Mouse (Mus musculus) cortical plate, adult 2 months (tissue): Measurements from ENCODE around the gene 6330409D20Rik.

Source experiments
- CTCF ChIP-seq: fragments of 200-500 bp; IDR thresholded peaks from 2 replicates; pipeline ENCODE4 v1.5.1; 2011; ENCODE audit warnings: mild to moderate bottlenecking, control low read depth, low read length; ENCODE audit not compliant: insufficient read depth; ENCODE audit errors: extremely low read depth
- POLR2A ChIP-seq: fragments of 200-500 bp; IDR thresholded peaks from 2 replicates; pipeline ENCODE4 v1.6.1; 2011; ENCODE audit warnings: mild to moderate bottlenecking, low read length, control low read depth; ENCODE audit not compliant: insufficient read depth; ENCODE audit errors: extremely low read depth

- no peak for TF ChIP-seq POLR2A
- TF ChIP-seq CTCF = no peak
Observed at GRCm38 (mm10) chr2:32744272-32744982, 3.6 kb upstream of the 6330409D20Rik start.
